Mouse (Mus musculus): ENCODE measurements around the gene Pole3. TPM values are rescaled to one million over a fixed set of nuclear protein-coding genes. Genes with fewer than 3 reads are reported as not detected.
A peak's percentile ranks its signal among the peaks of the same experiment; 100 is the strongest.
"Not testable (repeated sequence)": the region's sequence is repeated elsewhere in the genome, so short reads cannot be mapped to it uniquely, and the experiment has no call there.

Gene Pole3
- polyA plus RNA-seq, 1 experiment from 2014 or later: 96.4 TPM

DNA sequence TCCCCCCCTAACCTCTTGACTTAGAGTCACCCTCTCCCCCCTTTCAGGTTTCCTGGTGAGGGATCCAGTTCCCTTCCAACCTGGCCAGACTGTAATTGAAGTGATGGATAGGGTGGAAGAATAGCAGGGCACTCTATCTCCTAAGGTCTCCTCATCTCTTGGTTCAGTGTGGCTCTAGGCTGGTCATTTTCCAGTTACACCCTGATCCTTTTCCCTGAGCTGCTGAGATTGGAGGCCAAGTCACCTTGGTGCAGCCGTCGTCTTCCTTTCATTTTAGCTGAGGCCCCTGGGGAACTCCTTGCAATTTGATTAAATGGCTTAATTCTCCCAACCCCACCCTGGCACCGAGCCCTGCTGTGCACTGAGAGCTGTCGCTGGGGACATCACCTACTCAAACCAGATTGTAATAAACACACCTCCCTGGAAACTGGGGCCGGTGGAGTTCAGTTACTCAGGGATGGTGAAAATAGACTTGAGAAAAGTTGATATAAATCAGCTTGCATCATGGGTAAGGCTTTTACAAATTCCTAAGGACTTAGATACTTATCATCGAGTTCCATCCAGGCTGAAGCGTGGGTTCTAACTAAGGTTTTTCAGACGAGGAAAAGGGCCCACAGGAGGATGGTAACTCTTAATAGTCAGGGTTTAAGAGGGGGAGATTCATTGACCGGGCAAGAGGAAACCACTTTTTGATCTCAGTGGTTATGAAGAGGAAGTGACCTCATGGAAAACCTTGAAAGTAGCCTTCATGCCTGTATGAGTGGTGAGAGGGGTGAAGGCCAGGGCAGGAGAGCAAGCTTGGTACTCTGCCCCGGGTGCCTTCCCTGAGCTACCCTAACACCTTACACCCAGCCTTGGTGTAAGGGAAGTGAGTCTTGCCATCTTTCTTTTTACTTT is 43.9 kb downstream of the Pole3 start:
- DNase-seq (peak; percentile 12), ATAC-seq (ENCODE audit: insufficient read depth) (peak; percentile 12; the same call in 1 of the 2 replicates)
- WGBS: 32% methylated on average over 10 of the region's 10 CpGs
- H3K9me3 ChIP-seq (ENCODE audit: low read depth, low read length): no peaks in the 10 kb centered on the region
- H3K27ac ChIP-seq (ENCODE audit: low read depth): no peak overlapping the region
- 0 out of 2 replicates have a peak, but pooled peaks cover 7% of the 10 kb centered on the region for H3K4me1 ChIP-seq (ENCODE audit: insufficient read depth)
- no peaks in the 10 kb centered on the region for H3K36me3 ChIP-seq (ENCODE audit: insufficient read depth)
- H3K4me3 ChIP-seq (ENCODE audit: low read depth, low read length): peak overlapping the region; percentile 45
- peak overlapping the region; percentile 69 for H3K4me2 ChIP-seq
- 0 out of 2 replicates have a peak, but pooled peaks cover 7% of the 10 kb centered on the region for H3K27me3 ChIP-seq (ENCODE audit: insufficient read depth, low read length)
- no peak for TF ChIP-seq CTCF (IDR thresholded peaks at IDR 0.05; ENCODE audit: low read depth)
- H3K9ac ChIP-seq: no peak overlapping the region

DNA sequence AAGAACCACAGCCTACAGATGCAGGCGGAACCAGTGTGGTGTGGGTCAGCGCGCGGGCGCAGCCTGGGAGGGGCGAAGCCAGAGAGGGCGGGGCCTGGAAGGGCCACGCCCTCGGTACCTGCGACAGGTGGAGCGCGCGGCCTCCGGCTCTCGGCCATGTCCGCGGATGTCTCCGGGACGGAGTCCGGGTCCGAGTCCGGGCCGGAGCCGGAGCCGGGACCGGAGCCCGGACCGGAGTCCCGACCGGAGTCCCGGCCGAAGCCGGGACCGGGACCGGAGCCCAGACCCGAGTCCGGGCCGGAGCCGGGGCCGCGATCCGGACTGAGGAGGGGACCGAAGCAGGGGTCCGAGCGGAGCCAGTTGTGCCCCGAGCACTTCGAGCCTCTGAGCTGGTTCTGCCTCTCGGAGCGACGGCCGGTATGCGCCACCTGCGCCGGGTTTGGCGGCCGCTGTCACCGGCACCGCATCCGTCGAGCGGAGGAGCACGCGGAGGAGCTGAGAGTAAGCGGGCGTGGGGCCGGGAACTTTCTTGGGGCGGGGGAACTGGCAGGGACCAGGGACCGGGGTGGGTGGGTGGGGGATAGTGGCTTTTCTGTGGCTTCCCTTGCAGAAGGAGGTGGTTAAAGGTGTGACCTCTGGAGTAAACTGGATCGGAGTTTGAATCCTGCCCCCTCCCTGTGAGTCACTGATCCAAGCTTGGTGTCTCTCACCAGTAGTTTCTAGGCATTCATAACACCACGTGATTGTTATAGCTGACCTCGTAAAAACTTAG is 44.7 kb downstream of the Pole3 start, which contains the start of gene Bspry:
Bspry (plus strand) TSS at position 117 of the 772 bp plus-strand sequence.
- no peak within 1 kb of the TSS for H3K27ac ChIP-seq (ENCODE audit: low read depth)

GRCm38 (mm10) chr4:62479593-62479936 is 45.3 kb downstream of the Pole3 start:
- WGBS: 10% methylated on average over 11 of the region's 11 CpGs
- not testable (repeated sequence) for H3K4me1 ChIP-seq (ENCODE audit: insufficient read depth); H3K9me3 ChIP-seq (ENCODE audit: low read depth, low read length); DNase-seq; H3K27me3 ChIP-seq (ENCODE audit: insufficient read depth, low read length); H3K36me3 ChIP-seq (ENCODE audit: insufficient read depth); ATAC-seq (ENCODE audit: insufficient read depth); H3K27ac ChIP-seq (ENCODE audit: low read depth)
- Histone ChIP-seq H3K9ac (peak overlapping the region; percentile 38; the same call in 1 of the 2 replicates), H3K4me3 (ENCODE audit: low read depth, low read length) (peak overlapping the region; percentile 45), H3K4me2 (peak overlapping the region; percentile 69)
- TF ChIP-seq CTCF (IDR thresholded peaks at IDR 0.05; ENCODE audit: low read depth): peak; percentile 71

More for the DNA sequence above, 44.7 kb downstream of the Pole3 start, which contains the start of gene Bspry:
- DNase-seq (peak; percentile 72), ATAC-seq (ENCODE audit: insufficient read depth) (peak; percentile 82)
- H3K4me1 ChIP-seq (ENCODE audit: insufficient read depth): 0 out of 2 replicates have a peak, but pooled peaks cover 7% of the 10 kb centered on the region
- peak within 1 kb of the TSS; percentile 38; the same call in 1 of the 2 replicates for H3K9ac ChIP-seq
- peak within 1 kb of the TSS; percentile 69 for H3K4me2 ChIP-seq
- peak within 1 kb of the TSS; percentile 45 for H3K4me3 ChIP-seq (ENCODE audit: low read depth, low read length)
- no peaks in the 10 kb centered on the region for H3K9me3 ChIP-seq (ENCODE audit: low read depth, low read length)
- 1% methylated on average over 71 of the region's 71 CpGs for whole genome bisulfite sequencing
- TF ChIP-seq CTCF (IDR thresholded peaks at IDR 0.05; ENCODE audit: low read depth): no peak
- 0 out of 2 replicates have a peak, but pooled peaks cover 7% of the 10 kb centered on the region for H3K27me3 ChIP-seq (ENCODE audit: insufficient read depth, low read length)
- no peaks in the 10 kb centered on the region for H3K36me3 ChIP-seq (ENCODE audit: insufficient read depth)

DNA sequence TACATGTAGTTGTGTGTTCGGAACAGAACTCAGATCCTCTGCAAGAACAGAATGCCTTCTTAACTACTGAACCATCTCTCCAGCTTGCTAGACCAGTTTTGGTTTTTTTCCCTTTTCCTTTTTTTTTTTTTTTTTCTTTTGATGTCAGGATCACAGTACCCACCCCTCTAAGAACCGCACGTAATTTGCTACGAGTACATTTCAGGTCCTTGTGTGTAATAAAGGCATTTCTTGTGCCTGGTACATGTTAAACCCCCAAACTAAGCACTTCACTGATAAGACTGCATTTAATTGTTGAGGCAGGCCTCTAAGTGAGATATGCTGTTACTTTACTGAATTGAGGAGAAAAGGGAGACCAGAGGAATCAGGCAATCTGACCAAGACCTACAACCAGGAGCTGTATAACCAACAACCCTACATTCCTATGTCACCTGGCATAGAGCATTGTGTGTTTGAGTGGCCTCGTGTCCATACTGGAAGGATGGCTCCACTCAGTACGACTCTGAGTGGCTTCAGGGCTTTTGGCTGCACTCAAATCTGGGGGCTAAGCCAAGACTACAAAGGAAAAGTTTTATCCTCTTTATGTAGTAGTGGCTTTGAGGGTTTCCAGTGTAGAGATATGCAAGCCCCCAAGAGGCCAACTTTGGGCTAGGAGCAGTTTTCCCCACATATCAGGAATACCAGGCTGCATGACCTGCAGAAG is 47.2 kb downstream of the Pole3 start:
- WGBS: 67% methylated on average over 6 of the region's 6 CpGs
- Histone ChIP-seq H3K9me3 (ENCODE audit: low read depth, low read length) (no peaks in the 10 kb centered on the region), H3K4me1 (ENCODE audit: insufficient read depth) (0 out of 2 replicates have a peak, but pooled peaks cover 7% of the 10 kb centered on the region), H3K36me3 (ENCODE audit: insufficient read depth) (no peaks in the 10 kb centered on the region), H3K4me2 (no peak overlapping the region), H3K9ac (no peak overlapping the region), H3K27ac (ENCODE audit: low read depth) (0 out of 2 replicates have a peak overlapping the region, but pooled peaks have one; percentile 3), H3K27me3 (ENCODE audit: insufficient read depth, low read length) (0 out of 2 replicates have a peak, but pooled peaks cover 7% of the 10 kb centered on the region), H3K4me3 (ENCODE audit: low read depth, low read length) (no peak overlapping the region)
- peak; percentile 26; the same call in 1 of the 2 replicates for ATAC-seq (ENCODE audit: insufficient read depth)
- no peak for TF ChIP-seq CTCF (IDR thresholded peaks at IDR 0.05; ENCODE audit: low read depth)
- peak; percentile 41 for DNase-seq

DNA sequence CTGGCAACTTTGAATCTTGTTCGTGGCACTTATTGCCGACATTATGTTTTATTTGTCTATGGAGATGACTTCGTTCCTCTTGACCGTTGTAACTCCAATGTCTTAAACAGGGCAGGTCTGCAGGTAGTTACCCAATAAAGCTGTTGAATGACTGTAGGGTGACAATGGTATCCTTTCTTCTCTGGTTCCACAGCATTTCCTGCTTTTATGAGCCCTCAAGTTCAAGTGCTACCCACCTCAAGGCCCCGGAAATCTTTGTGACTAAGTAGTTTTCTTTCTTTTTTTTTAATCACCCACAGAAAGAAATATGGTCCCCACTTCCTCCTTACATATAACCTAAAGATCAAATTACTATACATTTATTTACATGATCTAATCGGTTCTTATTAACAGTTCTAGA is 49.1 kb downstream of the Pole3 start:
- no peak overlapping the region for H3K4me2 ChIP-seq
- H3K4me1 ChIP-seq (ENCODE audit: insufficient read depth): 0 out of 2 replicates have a peak, but pooled peaks cover 7% of the 10 kb centered on the region
- H3K36me3 ChIP-seq (ENCODE audit: insufficient read depth): no peaks in the 10 kb centered on the region
- peak; percentile 17 for DNase-seq
- 59% methylated on average over 6 of the region's 6 CpGs for WGBS
- H3K27me3 ChIP-seq (ENCODE audit: insufficient read depth, low read length): 0 out of 2 replicates have a peak, but pooled peaks cover 7% of the 10 kb centered on the region
- H3K4me3 ChIP-seq (ENCODE audit: low read depth, low read length): no peak overlapping the region
- H3K27ac ChIP-seq (ENCODE audit: low read depth): no peak overlapping the region
- no peak overlapping the region for H3K9ac ChIP-seq
- no peak for ATAC-seq (ENCODE audit: insufficient read depth)
- no peak for TF ChIP-seq CTCF (IDR thresholded peaks at IDR 0.05; ENCODE audit: low read depth)
- H3K9me3 ChIP-seq (ENCODE audit: low read depth, low read length): no peaks in the 10 kb centered on the region

DNA sequence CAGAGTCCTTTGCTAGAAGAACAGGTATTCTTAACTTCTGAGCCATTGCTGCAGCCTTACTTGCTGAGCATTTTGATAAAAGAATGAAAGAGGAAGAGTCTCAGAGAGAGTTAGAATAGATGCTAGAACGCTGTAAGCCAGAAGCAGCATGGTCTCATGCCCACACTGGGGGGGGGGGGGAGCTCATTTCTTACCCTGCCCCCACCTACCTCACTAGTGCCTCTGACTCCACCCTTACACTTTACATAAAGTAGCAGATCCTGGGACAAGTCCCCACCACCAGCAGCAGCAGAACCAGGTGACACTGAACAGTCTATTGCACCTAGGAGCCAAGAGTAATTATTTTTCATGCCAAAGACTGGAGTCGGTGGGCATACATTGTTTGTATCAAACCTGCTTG is 49.7 kb downstream of the Pole3 start:
- H3K27me3 ChIP-seq (ENCODE audit: insufficient read depth, low read length): 0 out of 2 replicates have a peak, but pooled peaks cover 7% of the 10 kb centered on the region
- no peak overlapping the region for H3K4me3 ChIP-seq (ENCODE audit: low read depth, low read length)
- TF ChIP-seq CTCF (IDR thresholded peaks at IDR 0.05; ENCODE audit: low read depth): no peak
- no peaks in the 10 kb centered on the region for H3K36me3 ChIP-seq (ENCODE audit: insufficient read depth)
- H3K9me3 ChIP-seq (ENCODE audit: low read depth, low read length): no peaks in the 10 kb centered on the region
- peaks cover 7% of the 10 kb centered on the region; the same call in 1 of the 2 replicates for H3K4me1 ChIP-seq (ENCODE audit: insufficient read depth)
- DNase-seq (no peak), ATAC-seq (ENCODE audit: insufficient read depth) (no peak)
- no peak overlapping the region for H3K9ac ChIP-seq
- H3K27ac ChIP-seq (ENCODE audit: low read depth): 0 out of 2 replicates have a peak overlapping the region, but pooled peaks have one; percentile 32
- WGBS: 62% methylated on average over 2 of the region's 2 CpGs
- H3K4me2 ChIP-seq: no peak overlapping the region

Other genes starting within 250 kb of the Pole3 start
- gene Fkbp15, start 164.5 kb downstream of the Pole3 start, polyA plus RNA-seq (2014; fragmentation: Nextera tagmentation; extraction: Ambion mirVana): 24.6 and 26.6 TPM in 2 replicates
- 44.4 and 50.8 TPM in 2 replicates for gene Slc31a1, start 164.3 kb downstream of the Pole3 start, polyA plus RNA-seq (2014; fragmentation: Nextera tagmentation; extraction: Ambion mirVana)
- 175 and 180 TPM in 2 replicates for gene Cdc26, start 116.4 kb downstream of the Pole3 start, polyA plus RNA-seq (2014; fragmentation: Nextera tagmentation; extraction: Ambion mirVana)
- gene Prpf4, start 116.3 kb downstream of the Pole3 start, polyA plus RNA-seq (2014; fragmentation: Nextera tagmentation; extraction: Ambion mirVana): 29.3 and 32.9 TPM in 2 replicates
- gene Rnf183, start 89.8 kb downstream of the Pole3 start, polyA plus RNA-seq (2014; fragmentation: Nextera tagmentation; extraction: Ambion mirVana): not detected in 2 replicates
- 9.5 and 11.3 TPM in 2 replicates for gene Wdr31, start 54.2 kb downstream of the Pole3 start, polyA plus RNA-seq (2014; fragmentation: Nextera tagmentation; extraction: Ambion mirVana)
- 30.5 and 31.0 TPM in 2 replicates for gene Bspry, start 45.0 kb downstream of the Pole3 start, polyA plus RNA-seq (2014; fragmentation: Nextera tagmentation; extraction: Ambion mirVana)
- 16.6 and 17.7 TPM in 2 replicates for gene Hdhd3, start 21.6 kb downstream of the Pole3 start, polyA plus RNA-seq (2014; fragmentation: Nextera tagmentation; extraction: Ambion mirVana)
- 103 and 110 TPM in 2 replicates for gene Alad, start 5.2 kb downstream of the Pole3 start, polyA plus RNA-seq (2014; fragmentation: Nextera tagmentation; extraction: Ambion mirVana)
- gene 4933430I17Rik, start 301 bp upstream of the Pole3 start, polyA plus RNA-seq (2014; fragmentation: Nextera tagmentation; extraction: Ambion mirVana): 0.68 and 1.1 TPM in 2 replicates
- gene Rgs3, start 34.8 kb upstream of the Pole3 start, polyA plus RNA-seq (2014; fragmentation: Nextera tagmentation; extraction: Ambion mirVana): 37.0 and 39.0 TPM in 2 replicates

Data from lung, embryonic 14.5 days (tissue).